Mouse (Mus musculus): ENCODE data around the gene Coq10a. TPM values are rescaled to one million over a fixed set of nuclear protein-coding genes. Genes with fewer than 3 reads are reported as not detected.
"Not testable (repeated sequence)": the region's sequence is repeated elsewhere in the genome, so short reads cannot be mapped to it uniquely, and the experiment has no call there.

The Coq10a gene
- polyA plus RNA-seq, 1 experiment from 2014 or later, result 41.0 TPM

DNA sequence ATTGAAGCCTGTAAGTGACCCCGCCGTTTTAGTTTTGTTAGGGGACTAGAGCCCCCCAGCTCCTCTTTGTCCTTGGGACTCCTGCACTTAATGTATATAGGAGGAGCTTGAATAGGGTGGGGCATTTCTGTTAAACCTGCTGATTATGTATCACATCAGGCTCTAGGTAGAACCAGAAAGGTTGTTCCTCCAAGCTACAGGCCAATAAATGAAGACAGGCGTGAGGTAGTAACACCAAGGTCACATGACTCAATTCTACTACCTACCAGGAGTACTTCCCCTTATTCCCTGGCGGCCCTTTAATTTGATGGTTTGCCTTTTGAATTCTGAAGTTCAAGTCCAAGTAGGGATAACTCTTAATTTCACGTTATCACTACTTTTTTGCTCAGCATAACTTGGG, 30.4 kb downstream of the Coq10a start:
- Histone ChIP-seq H3K4me3 (peak overlapping the region; percentile 78), H3K27ac (replicated peaks) (peak overlapping the region; percentile 94), H3K4me2 (peak overlapping the region; percentile 96), H3K27me3 (no peaks in the 10 kb centered on the region), H3K9ac (peak overlapping the region; percentile 92), H3K9me3 (no peaks in the 10 kb centered on the region), H3K36me3 (peaks cover 6% of the 10 kb centered on the region; the same call in 1 of the 2 replicates), H3K4me1 (replicated peaks) (peaks cover 35% of the 10 kb centered on the region)
- ATAC-seq (ENCODE audit: low read depth), result 0 out of 2 replicates have a peak, but pooled peaks have one; percentile 0
- WGBS, result 23% methylated on average over 5 of the region's 5 CpGs

DNA sequence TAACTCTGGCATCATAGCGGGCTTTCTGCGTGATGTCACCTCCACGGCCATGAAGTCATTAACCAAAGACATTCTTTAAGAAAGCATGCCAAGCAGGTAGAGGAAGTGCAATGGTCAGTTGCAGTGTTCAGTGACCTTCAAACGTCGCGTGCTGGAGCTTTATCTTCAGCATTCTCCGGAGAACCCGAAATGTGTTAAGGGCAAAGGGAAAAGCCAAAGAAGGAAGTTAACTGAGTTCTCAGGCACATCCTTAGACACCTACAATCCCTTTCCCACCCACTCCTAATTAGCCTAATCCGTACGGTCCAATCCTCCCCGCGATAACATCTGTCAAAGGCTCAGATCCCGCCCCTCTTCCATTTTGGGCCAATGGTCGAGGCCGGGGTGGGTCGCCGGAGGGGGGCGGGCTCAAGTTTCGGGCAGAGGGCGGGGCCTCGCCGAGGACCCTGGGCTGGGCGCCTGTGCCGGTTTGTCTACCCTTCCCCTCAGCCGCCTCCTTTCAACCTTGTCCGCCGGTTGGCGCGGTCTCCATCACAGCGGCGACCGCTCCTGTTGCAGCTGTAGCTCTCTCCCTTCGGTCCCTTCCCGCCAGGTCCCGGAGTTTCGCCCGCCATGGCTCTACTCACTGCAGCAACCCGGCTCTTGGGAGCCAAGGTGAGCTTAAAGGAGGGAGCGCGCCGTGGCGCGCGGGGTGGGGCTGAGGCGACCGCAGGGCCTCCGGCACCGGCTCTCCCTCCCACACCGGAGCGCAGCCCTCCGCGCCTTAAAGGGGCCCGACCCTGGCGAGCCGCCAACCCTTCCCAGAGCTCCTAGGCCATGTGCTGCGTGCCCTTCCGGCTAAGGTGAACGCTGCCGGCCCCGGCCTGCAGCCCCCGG, 31.3 kb downstream of the Coq10a start, which contains the start of gene Cs:
Cs (plus strand) TSS at position 429 of the 876 bp plus-strand sequence.
- peak; percentile 98 for ATAC-seq (ENCODE audit: low read depth)
- no peaks in the 10 kb centered on the region for H3K9me3 ChIP-seq
- peaks cover 6% of the 10 kb centered on the region; the same call in 1 of the 2 replicates for H3K36me3 ChIP-seq
- WGBS, result under 1% methylated on average over 61 of the region's 61 CpGs
- peak within 1 kb of the TSS; percentile 96 for H3K4me2 ChIP-seq
- peak within 1 kb of the TSS; percentile 78 for H3K4me3 ChIP-seq
- no peaks in the 10 kb centered on the region for H3K27me3 ChIP-seq
- peak within 1 kb of the TSS; percentile 92 for H3K9ac ChIP-seq
- H3K27ac ChIP-seq (replicated peaks), result peak within 1 kb of the TSS; percentile 94
- H3K4me1 ChIP-seq (replicated peaks), result peaks cover 32% of the 10 kb centered on the region

DNA sequence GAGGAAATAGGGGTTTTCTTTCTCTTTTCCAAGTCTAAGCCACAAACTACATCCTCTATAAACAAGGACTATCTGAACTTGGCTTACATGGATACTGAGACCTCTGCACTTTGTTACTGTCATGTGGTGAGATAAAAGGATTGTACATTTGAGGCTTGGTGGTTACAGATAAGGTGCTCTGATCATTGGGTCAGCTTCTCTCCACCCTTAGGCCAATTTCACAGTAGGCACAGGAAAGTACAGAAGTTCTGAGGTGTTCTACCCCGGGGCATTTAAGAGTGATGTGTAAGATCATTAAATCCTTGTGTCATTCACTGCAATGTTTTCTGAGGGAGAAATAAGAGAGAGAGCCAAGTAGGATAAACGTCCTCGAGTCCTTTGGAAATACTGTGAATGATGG, 32.2 kb downstream of the Coq10a start:
- peaks cover 6% of the 10 kb centered on the region; the same call in 1 of the 2 replicates for H3K36me3 ChIP-seq
- peak overlapping the region; percentile 59 for H3K4me2 ChIP-seq
- no peak overlapping the region for H3K9ac ChIP-seq
- H3K27ac ChIP-seq (replicated peaks), result 0 out of 2 replicates have a peak overlapping the region, but pooled peaks have one; percentile 39
- peaks cover 32% of the 10 kb centered on the region for H3K4me1 ChIP-seq (replicated peaks)
- no peak for ATAC-seq (ENCODE audit: low read depth)
- no peaks in the 10 kb centered on the region for H3K27me3 ChIP-seq
- H3K4me3 ChIP-seq, result peak overlapping the region; percentile 78; the same call in 1 of the 2 replicates
- WGBS, result 90% methylated on average over 3 of the region's 3 CpGs
- no peaks in the 10 kb centered on the region for H3K9me3 ChIP-seq

DNA sequence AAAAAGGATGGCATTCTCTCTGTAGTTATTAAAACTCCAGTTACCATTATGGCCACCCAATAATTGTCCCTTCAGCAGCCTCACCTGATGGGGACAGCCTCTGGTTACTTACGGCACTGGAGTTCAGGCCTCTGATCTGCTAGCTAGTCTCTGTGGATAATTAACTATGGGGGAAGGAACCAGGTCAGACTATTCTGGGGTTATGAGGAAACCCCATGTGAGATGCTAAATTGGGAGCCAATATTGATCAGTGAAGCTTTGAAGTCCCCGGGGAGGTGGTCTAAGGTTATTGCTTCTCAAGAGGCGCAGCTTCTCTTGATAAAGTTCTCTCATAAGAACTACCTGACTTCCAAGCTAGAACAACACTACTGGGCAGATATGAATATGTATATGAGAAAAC, 32.6 kb downstream of the Coq10a start:
- Histone ChIP-seq H3K9me3 (no peaks in the 10 kb centered on the region), H3K27ac (replicated peaks) (no peak overlapping the region), H3K27me3 (no peaks in the 10 kb centered on the region), H3K4me3 (no peak overlapping the region), H3K4me2 (no peak overlapping the region), H3K4me1 (replicated peaks) (peaks cover 32% of the 10 kb centered on the region), H3K36me3 (peaks cover 6% of the 10 kb centered on the region; the same call in 1 of the 2 replicates), H3K9ac (no peak overlapping the region)
- 97% methylated on average over 3 of the region's 3 CpGs for WGBS
- no peak for ATAC-seq (ENCODE audit: low read depth)

DNA sequence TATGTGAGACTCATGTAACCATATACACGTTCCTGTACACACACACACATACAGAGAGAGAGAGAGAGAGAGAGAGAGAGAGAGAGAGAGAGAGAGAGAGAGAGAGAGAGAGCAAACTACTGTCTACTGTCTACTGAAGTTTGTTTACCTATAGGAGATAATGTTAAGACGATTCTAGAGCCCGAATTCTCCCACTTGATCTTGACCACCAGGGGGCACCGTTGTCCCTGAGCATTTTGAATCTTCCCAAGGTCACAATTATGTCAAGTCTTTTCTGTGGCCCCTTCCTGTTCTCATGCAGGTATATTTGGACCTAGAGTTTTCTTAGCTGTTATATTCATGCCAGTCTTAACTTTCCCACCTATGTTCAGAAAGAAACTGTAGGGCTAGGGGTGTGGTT, 33.2 kb downstream of the Coq10a start:
- Histone ChIP-seq H3K9ac (no peak overlapping the region), H3K27me3 (no peaks in the 10 kb centered on the region), H3K9me3 (no peaks in the 10 kb centered on the region), H3K4me3 (no peak overlapping the region), H3K27ac (replicated peaks) (no peak overlapping the region), H3K4me1 (replicated peaks) (peaks cover 30% of the 10 kb centered on the region), H3K36me3 (peaks cover 6% of the 10 kb centered on the region; the same call in 1 of the 2 replicates), H3K4me2 (no peak overlapping the region)
- 4% methylated on average over 4 of the region's 4 CpGs for WGBS
- no peak for ATAC-seq (ENCODE audit: low read depth)

DNA sequence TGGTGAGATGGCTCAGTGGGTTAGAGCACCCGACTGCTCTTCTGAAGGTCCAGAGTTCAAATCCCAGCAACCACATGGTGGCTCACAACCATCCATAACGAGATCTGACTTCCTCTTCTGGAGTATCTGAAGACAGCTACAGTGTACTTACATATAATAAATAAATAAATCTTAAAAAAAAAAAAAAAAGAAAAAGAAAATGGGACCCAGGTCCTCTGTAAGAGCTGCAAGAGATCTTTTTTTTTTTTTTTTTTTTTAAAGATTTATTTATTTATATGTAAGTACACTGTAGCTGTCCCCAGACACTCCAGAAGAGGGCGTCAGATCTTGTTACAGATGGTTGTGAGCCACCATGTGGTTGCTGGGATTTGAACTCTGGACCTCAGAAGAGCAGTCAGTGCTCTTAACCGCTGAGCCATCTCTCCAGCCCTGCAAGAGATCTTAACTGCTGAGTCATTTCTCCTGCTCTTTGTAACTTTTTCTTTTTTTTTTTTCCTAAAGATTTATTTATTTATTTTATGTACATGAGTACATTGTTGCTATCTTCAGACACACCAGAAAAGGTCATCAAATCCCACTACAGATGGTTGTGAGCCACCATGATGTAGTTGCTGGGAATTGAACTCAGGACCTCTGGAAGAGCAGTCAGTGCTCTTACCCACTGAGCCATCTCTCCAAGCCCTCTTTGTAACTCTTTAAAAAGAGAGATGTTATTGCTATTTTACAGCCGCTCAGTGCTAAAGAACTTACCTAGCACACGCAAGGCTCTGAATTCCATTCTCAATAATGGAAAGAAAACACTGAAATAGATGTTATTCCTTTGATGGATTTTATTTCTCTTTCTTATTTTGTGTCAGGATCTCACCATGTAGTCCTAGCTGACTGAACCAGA, 36.2 kb downstream of the Coq10a start:
- WGBS, result 78% methylated on average over 6 of the region's 6 CpGs
- H3K4me1 ChIP-seq (replicated peaks); H3K9ac ChIP-seq; H3K27me3 ChIP-seq; ATAC-seq (ENCODE audit: low read depth); H3K9me3 ChIP-seq; H3K4me3 ChIP-seq; H3K27ac ChIP-seq (replicated peaks); H3K4me2 ChIP-seq: not testable (repeated sequence)
- H3K36me3 ChIP-seq, result peaks cover 17% of the 10 kb centered on the region

DNA sequence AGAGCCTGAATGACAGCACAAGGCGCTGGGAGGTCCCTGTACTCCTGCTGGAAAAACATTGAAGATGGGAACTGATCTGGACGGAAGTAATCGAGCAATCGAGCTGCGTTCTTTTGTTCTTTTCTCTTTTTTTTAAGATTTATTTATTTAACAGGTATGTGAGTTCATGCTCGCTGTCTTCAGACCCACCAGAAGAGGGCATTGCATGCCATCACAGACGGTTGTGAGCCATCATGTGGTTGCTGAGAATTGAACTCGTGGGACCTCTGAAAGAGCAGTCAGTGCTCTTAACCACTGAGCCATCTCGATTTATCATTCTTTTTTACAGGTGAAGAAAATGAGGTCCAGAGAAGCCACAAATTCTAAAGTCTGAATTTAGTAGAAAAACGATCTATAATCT, 41.2 kb downstream of the Coq10a start:
- 85% methylated on average over 10 of the region's 10 CpGs for WGBS

DNA sequence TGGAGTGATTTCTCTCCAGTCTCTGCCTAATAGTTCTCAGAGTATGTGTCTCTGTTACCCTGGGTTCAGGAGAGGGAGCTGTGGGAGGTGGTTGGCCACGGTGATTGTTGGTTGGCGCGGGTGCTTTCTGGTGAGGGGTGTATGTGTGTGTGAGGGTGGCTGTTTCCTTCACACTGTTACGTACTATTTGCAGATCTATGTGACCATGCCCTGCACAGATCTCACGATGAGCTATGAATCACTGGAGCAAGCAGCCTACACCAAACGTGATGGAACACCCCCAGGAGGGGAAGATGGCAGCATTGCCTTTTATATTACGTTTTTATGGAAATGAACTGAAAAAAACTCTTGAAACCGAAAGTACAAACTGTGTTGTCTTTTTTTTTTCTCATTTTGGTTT, 42.0 kb downstream of the Coq10a start:
- ATAC-seq (ENCODE audit: low read depth), result no peak
- H3K27me3 ChIP-seq, result no peaks in the 10 kb centered on the region
- 93% methylated on average over 8 of the region's 8 CpGs for WGBS
- H3K4me1 ChIP-seq (replicated peaks), result peaks cover 16% of the 10 kb centered on the region
- no peak overlapping the region for H3K9ac ChIP-seq
- H3K4me3 ChIP-seq, result no peak overlapping the region
- peaks cover 43% of the 10 kb centered on the region for H3K36me3 ChIP-seq
- no peak overlapping the region for H3K4me2 ChIP-seq
- no peak overlapping the region for H3K27ac ChIP-seq (replicated peaks)
- no peaks in the 10 kb centered on the region for H3K9me3 ChIP-seq

More for the DNA sequence above, 41.2 kb downstream of the Coq10a start:
- Histone ChIP-seq H3K9ac (no peak overlapping the region), H3K9me3 (no peaks in the 10 kb centered on the region), H3K4me2 (no peak overlapping the region), H3K4me1 (replicated peaks) (peaks cover 16% of the 10 kb centered on the region), H3K4me3 (no peak overlapping the region), H3K27me3 (no peaks in the 10 kb centered on the region), H3K27ac (replicated peaks) (no peak overlapping the region), H3K36me3 (peaks cover 43% of the 10 kb centered on the region)
- ATAC-seq (ENCODE audit: low read depth), result no peak

DNA sequence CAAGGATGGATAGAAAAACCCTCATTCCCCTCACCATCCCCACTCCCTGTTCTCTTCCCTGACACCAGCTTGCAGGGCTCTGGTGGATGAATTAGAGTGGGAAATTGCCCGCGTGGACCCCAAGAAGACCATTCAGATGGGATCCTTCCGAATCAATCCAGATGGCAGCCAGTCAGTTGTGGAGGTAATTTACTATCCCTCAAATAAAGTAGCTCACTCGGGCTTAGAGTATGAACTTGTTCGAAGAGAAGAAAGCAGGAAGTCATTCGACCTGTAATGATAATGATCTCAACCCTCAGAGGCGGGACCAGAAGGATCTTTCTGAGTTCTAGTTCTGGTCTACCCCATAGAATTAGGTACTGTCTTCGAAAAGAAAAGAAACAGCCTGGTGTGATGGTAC, 45.3 kb downstream of the Coq10a start:
- peaks cover 60% of the 10 kb centered on the region for H3K36me3 ChIP-seq
- ATAC-seq (ENCODE audit: low read depth), result no peak
- 79% methylated on average over 8 of the region's 8 CpGs for WGBS
- H3K4me1 ChIP-seq (replicated peaks), result peaks cover 20% of the 10 kb centered on the region
- peak overlapping the region; percentile 95 for H3K9ac ChIP-seq
- no peaks in the 10 kb centered on the region for H3K9me3 ChIP-seq
- no peaks in the 10 kb centered on the region for H3K27me3 ChIP-seq
- peak overlapping the region; percentile 93 for H3K27ac ChIP-seq (replicated peaks)
- peak overlapping the region; percentile 66 for H3K4me3 ChIP-seq
- H3K4me2 ChIP-seq, result peak overlapping the region; percentile 87

DNA sequence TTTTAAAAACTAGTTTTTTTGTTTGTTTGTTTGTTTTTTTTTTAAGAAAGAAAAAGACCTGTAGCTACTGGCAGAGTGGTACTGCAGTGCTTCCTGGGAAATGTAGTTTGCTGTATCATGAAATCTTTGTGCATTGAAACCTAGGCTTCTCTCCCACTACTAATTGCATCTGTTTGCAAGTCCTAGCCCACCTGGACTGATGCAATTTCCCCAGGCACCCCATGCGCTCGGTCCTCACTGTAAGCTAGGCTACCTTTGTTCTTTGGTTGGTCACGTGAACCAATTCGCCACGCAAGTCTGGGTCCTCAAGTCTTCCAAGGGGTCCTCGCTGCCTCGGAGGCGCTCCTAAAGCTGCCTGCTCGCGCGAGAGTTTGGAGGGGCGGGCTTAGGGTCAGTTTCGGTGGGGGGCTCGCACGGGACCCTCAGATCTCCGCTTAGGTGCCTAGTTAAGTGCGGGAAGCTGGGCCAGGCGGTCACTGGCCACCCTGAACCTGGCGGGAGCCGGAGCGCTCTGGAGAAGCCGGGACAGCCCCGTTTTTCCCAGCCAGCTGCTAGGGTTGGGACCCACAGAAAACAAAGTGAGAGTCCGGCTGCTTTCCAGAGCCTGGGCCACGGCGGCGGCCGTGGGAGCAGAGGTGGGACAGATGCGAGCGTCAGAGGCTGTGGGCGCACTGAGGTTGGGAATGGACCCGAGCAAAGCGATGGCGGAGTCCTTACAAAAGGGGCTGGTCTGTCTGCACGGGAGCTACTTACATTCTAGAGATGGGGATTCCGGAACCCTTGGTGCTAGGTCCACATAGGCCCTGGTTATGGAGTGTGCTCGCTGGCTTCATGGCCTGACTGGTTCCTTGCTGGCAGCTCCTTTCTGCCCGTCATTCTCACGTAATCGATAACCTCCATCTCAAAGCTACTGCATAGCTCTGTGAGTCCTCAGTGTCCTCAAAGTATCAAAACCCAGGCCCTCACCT, 46.4 kb downstream of the Coq10a start, which contains the start of gene Cnpy2:
Cnpy2 (plus strand) TSS at position 319 of the 968 bp plus-strand sequence.
- Histone ChIP-seq H3K36me3 (peaks cover 61% of the 10 kb centered on the region), H3K9ac (peak within 1 kb of the TSS; percentile 95), H3K27me3 (no peaks in the 10 kb centered on the region), H3K4me2 (peak within 1 kb of the TSS; percentile 87), H3K4me3 (peak within 1 kb of the TSS; percentile 66), H3K27ac (replicated peaks) (peak within 1 kb of the TSS; percentile 93), H3K4me1 (replicated peaks) (peaks cover 20% of the 10 kb centered on the region), H3K9me3 (no peaks in the 10 kb centered on the region)
- under 1% methylated on average over 40 of the region's 40 CpGs for WGBS
- peak; percentile 97 for ATAC-seq (ENCODE audit: low read depth)

DNA sequence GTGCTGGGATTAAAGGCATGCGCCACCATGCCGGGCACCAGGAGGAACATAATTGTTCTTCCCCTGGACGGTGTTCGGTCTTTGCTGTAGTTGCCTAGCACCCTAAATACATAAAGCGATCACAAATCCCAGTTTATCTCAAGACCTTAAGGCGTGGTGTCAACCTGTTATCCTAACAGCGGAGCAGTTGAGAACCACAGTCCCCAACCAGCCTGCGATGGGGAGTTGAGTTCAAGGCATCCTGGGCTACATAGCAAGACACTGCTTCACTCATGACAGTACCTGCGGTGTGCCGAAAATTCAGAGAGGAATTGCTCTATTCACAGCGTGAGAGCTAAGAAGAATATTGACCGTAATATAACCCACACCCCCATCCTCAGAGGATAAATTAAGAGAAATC, 47.2 kb downstream of the Coq10a start:
- peak overlapping the region; percentile 95 for H3K9ac ChIP-seq
- 0 out of 2 replicates have a peak overlapping the region, but pooled peaks have one; percentile 61 for H3K27ac ChIP-seq (replicated peaks)
- H3K4me2 ChIP-seq, result peak overlapping the region; percentile 87
- no peak for ATAC-seq (ENCODE audit: low read depth)
- H3K4me3 ChIP-seq, result peak overlapping the region; percentile 66
- H3K36me3 ChIP-seq, result peaks cover 59% of the 10 kb centered on the region
- WGBS, result 61% methylated on average over 12 of the region's 12 CpGs
- no peaks in the 10 kb centered on the region for H3K27me3 ChIP-seq
- peaks cover 20% of the 10 kb centered on the region for H3K4me1 ChIP-seq (replicated peaks)
- no peaks in the 10 kb centered on the region for H3K9me3 ChIP-seq
